Mouse (Mus musculus) MEL (cell line): ENCODE measurements at regions not wholly inside any gene's neighbourhood (a gene's known extent, or its start where the extent isn't known, plus 50 kb on each side); places are given as distances from the start of the nearest gene placed in this dataset.

Experiments used
- CTCF ChIP-seq, 3 experiments: IDR thresholded peaks in 2 of 3; conservative IDR thresholded peaks in 1 of 3; 2 replicates each; pipeline ENCODE4 v1.5.1; 2011 to 2012; ENCODE audit warnings: low read length in 3 of 3, low read depth in 2 of 3, mild to moderate bottlenecking in 2 of 3, improper control_type of control experiment in 1 of 3, inconsistent platforms in 1 of 3, mixed read lengths in 1 of 3, moderate library complexity in 1 of 3; ENCODE audit not compliant: control insufficient read depth in 1 of 3, insufficient read depth in 1 of 3, poor library complexity in 1 of 3, severe bottlenecking in 1 of 3
- GATA1 ChIP-seq: IDR thresholded peaks from 2 replicates; pipeline ENCODE4 v1.6.1; 2011; ENCODE audit warnings: low read depth, low read length, improper control_type of control experiment
- MAX ChIP-seq: IDR thresholded peaks from 2 replicates; pipeline ENCODE4 v1.6.1; 2011; ENCODE audit warnings: low read length, improper control_type of control experiment
- MEF2A ChIP-seq: IDR thresholded peaks from 2 replicates; pipeline ENCODE4 v1.6.1; 2014; ENCODE audit warnings: low read depth, mild to moderate bottlenecking, inconsistent platforms, low read length, improper control_type of control experiment; ENCODE audit not compliant: poor library complexity, insufficient replicate concordance, severe bottlenecking; ENCODE audit errors: extremely low read depth
- POLR2A ChIP-seq, 2 experiments: IDR thresholded peaks; 2 replicates each; pipeline ENCODE4 v1.6.1; 2011 to 2012; ENCODE audit warnings: low read length in 2 of 2, mild to moderate bottlenecking in 2 of 2, control low read depth in 1 of 2, improper control_type of control experiment in 1 of 2, low read depth in 1 of 2, moderate library complexity in 1 of 2; ENCODE audit not compliant: control insufficient read depth in 1 of 2, insufficient read depth in 1 of 2, poor library complexity in 1 of 2
- POLR2AphosphoS2 ChIP-seq: IDR thresholded peaks from 2 replicates; pipeline ENCODE4 v1.6.1; 2011; ENCODE audit warnings: low read length, improper control_type of control experiment
- RCOR1 ChIP-seq: IDR thresholded peaks from 2 replicates; pipeline ENCODE4 v1.6.1; 2012; ENCODE audit warnings: low read depth, mild to moderate bottlenecking, inconsistent platforms, low read length, improper control_type of control experiment
- TCF12 ChIP-seq: IDR thresholded peaks from 2 replicates; pipeline ENCODE4 v1.6.1; 2014; ENCODE audit warnings: low read depth, mild to moderate bottlenecking, inconsistent platforms, low read length, improper control_type of control experiment, moderate library complexity
- USF1 ChIP-seq: IDR thresholded peaks from 2 replicates; pipeline ENCODE4 v1.6.1; 2014; ENCODE audit warnings: low read depth, mild to moderate bottlenecking, inconsistent platforms, low read length, improper control_type of control experiment, moderate library complexity
- ZKSCAN1 ChIP-seq: IDR thresholded peaks from 2 replicates; pipeline ENCODE4 v1.6.1; 2012; ENCODE audit warnings: low read depth, mild to moderate bottlenecking, inconsistent platforms, low read length, improper control_type of control experiment, moderate library complexity
- ZNF384 ChIP-seq: IDR thresholded peaks from 2 replicates; pipeline ENCODE4 v1.6.1; 2012; ENCODE audit warnings: low read depth, mild to moderate bottlenecking, inconsistent platforms, low read length, improper control_type of control experiment

DNA sequence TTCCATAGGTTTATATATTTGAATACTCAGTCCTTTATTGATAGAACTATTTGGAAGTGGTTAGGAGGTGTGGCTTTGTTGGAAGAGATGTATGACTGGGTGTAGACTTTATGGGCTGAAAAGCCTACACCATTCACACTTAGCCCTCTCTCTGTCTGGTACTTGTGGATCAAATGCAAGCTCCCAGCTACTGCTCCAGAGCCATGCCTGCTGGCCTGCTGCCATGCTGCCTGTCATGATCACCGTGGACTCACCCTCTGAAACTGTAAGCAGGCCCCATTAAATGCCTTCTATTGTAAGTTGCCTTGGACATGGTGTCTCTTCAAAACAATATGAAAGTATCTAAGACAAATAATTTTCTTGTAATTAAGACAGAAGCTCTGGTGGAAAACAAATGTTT is 446.4 kb downstream of the Wdr20rt start:
- TF ChIP-seq GATA1 (no peak), CTCF (IDR thresholded peaks at IDR 0.05 in 2 of 3, conservative IDR thresholded peaks at IDR 0.05 in 1 of 3; ENCODE audit: control insufficient read depth in 1 of 3, insufficient read depth in 1 of 3, low read depth in 2 of 3, low read length in 3 of 3, poor library complexity in 1 of 3, severe bottlenecking in 1 of 3) (no peak), MEF2A (no peak), POLR2A (IDR thresholded peaks at IDR 0.05; ENCODE audit: control insufficient read depth in 1 of 2, insufficient read depth in 1 of 2, low read depth in 1 of 2, low read length in 2 of 2, poor library complexity in 1 of 2) (no peak), MAX (no peak), ZKSCAN1 (no peak), USF1 (no peak), POLR2AphosphoS2 (no peak), RCOR1 (no peak), ZNF384 (no peak), TCF12 (no peak)
